Mouse (Mus musculus): ENCODE measurements at regions not wholly inside any gene's neighbourhood (a gene's known extent, or its start where the extent isn't known, plus 50 kb on each side); places are given as distances from the start of the nearest gene placed in this dataset.
A peak's percentile ranks its signal among the peaks of the same experiment; 100 is the strongest.

DNA sequence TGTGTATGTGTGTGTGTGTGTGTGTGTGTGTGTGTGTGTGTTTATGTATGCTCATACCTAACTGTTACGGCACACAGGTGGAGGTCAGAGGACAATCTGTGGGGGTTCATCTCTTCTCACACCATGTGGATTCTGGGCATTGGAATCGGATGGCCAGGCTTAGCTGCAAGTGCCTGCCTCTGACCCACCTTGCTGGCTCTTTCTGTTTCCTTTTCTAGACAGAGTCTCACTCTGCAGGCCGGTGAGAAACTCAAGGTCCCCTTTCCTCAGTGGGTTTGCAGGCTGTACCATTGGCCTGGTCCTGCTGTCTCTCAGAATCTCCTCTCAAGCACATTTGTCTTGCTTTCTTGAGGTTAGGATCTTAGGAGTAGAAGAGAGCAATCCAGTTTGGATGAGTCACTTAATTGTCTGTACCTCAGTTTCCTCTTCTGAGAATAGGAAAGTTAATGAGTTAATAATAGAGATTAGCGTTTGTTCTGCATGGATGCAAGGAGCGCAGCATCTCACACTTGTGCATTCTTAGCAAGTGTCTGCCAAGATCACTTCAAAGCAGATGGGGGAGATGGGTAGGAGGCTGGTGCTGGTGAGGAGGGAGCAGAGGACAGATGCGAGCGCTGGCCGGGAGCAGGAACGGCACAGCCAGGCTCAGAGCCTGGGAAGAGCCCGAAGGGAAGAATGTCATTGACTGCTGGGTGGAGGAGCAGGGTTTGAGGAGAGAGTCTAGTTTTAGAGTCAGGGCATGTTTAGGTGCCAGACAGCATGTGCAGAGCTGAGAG lies 155.2 kb downstream of the Chst1 start:
- no peak for DNase-seq

DNA sequence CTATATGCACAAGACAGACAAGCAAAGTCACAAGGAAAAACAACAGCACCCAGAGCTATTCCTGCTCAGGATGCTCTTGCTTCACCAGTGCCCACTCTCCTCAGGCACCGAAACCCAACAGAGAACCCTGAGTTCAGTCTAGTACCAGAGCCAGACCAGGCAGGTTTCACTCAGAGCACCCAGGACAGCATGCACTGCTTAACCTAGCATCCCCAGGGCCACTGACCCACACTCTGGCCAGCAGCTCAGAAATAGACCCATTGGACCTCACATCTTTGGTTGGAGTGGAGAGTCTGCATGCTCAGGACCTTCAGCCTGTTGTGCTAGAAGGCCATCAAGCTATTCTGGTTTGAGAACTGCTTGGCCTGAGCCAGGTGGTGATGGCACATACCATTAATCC lies 157.0 kb downstream of the Chst1 start:
- no peak for DNase-seq

DNA sequence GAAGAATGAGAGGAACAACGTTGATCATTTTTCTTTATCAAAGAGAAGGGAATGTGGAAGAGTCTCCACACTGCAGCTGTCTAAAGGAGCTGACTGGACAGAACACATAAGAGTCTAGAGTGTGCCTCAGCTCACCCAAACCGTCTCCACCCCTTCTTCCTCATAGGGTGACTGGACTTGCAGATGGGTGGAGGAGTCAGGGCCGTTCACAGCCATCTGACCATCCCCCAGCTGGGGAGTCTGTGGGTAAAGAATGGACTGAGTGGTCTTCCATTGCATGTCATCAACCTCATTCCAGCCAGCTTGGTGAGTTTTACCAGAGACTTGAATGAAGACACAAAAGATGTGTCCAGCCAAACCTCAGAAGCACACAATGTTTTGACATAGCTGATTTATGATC lies 156.1 kb upstream of the Syt13 start:
- DNase-seq: no peak

DNA sequence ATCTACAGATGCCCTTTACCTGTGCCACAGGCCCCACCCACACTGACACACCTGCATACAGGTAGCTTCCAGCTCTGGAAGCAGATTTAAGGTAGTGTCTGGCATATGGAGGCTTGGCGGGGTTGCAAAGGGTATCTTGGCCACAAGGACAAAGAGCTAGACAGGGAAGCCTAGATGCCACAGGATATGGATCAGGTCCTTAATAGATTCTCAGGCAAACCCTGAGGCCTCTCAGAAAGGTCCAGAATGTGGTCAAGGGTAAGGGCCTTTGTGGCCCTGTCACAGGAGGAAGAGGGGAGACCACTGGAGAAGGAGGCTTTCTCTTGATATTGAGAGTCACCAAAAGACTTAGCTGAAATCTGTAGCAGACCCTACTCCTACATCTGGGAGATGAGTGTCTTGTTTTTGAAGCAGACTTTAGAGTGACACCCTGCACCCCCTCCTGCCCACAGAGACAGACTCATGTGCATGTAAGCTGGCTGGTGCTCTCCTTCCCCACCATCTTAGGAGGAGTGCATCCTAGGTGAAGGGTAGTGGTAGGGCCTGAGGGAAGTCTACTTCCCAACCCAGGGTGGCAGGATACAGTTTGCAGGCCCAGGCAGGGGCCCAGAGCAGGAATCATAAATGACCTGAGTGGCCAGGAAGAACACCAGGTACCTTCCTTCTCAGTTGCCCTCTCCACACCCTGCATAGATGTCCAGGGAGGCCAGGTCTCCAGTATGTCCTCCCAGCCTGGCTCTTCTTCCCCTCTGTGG lies 150.8 kb upstream of the Syt13 start:
- no peak for DNase-seq

DNA sequence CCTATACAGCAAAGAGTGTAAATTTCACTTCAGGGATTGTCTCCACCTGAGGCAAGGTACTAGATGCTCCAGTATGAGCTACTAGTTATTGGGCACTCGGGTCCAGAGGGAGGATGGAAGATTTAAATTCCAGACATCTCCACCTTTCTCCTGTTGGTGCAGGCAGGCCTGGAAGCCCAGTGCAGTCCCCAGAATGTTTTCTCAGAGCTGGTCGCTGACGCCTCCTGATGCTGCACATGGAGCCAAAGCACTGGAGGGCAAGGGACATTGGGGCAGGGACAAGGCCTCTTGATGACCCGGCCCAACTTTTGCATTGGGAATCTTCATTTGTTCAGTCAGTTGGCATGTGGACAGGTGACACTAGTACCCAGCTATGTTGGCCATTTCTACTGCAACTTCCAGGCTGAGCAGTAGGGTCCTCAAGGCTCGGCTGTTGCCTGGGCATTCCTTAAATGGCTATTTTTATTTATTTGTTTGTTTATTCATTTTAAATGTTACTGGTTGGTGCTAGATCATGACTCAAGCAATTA lies 147.4 kb upstream of the Syt13 start:
- DNase-seq: no peak

DNA sequence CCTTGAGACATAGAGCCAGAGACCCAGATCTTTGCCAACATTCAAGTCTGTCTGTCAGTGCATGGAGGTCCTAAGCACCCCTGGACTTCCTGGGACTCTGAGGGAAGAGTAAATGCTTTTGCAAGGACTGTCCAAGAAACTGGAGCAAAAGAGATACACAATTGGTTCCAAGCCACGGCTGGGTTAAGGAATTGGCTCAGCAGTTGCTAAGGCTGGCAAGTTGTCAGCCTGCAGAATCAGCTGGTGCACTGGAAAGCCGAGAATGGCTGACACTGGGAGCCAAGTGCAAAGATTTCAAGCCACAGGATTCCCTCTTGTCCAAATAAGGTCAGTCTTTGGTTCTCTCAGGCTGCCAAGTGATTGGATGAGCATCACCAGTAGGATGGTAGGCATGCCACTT lies 146.8 kb upstream of the Syt13 start:
- DNase-seq: no peak

DNA sequence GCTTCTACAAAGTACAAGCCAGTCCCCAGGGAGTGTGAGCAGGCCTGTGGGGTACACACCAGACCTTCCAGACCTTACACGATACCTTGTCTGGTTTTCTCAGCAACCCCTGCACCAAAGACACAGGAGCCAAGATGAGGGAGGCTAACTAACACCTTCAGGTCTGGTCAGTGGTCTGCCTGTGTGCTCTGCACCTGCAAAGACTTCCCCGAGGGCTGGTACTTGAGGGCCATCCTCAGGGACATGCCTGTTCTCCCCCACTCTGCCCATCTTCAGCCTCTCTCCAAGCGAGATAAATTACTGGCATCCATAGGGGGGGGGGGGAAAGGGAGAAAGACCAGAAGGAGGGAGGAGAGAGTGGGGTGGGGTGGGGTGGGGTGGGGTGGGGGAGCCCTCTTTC lies 145.8 kb upstream of the Syt13 start:
- DNase-seq: no peak

DNA sequence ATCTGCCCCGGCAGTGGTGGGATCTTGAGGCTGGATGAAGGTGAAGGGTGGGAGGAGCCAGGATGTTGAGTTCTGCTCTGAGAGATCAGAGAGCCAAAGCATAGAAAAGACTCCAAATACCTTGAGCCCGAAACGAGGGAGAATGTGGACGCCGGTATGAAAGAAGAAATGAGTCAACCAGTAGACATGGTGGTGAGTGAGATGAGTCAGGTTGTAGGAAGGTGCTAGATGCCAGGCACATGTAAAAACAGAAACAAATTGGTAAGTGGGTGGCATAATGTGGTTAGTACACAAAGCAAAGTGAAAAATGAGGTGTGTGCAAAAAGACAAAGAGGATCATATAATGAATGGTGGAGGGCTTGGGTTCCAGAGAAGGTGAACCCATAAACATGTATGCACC lies 144.8 kb upstream of the Syt13 start:
- DNase-seq: no peak

DNA sequence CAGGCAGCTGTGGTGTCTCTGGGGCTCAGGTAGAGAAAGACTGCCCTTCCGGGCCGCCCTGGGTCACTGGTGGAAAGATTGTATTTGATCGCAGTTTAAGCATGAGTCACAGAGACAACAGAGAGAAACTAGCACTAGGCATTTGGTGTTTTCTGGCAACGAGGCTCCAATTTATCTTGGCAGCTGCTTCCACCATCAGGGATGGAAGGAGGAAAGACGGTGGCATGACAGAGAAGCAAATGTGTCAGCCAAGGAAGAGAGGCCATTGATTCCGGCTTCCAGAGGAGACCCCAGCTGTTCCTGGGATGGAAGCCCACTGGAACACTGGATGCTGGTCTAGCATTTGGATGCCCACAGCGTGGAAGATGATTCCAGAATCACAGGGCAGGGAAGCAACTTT lies 142.3 kb upstream of the Syt13 start:
- no peak for DNase-seq

DNA sequence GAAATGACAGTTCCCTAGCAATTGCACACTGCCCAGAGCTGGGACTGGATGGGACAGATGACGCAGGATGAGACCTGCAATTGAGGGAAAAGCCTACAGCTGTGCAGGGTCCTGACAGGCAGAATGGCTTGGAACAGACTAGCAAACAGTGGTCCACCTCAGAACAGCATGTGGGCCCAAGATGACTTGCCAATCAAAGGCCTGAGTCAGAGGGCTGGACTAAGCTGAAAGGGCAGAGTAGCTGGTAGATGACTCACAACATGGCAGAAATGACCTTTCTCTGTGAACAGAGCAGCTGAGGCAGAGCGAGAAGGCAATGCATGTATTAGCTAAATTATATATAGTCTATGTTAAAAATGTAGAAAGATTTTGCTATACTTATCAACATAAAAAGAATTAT lies 138.4 kb upstream of the Syt13 start:
- DNase-seq: no peak

DNA sequence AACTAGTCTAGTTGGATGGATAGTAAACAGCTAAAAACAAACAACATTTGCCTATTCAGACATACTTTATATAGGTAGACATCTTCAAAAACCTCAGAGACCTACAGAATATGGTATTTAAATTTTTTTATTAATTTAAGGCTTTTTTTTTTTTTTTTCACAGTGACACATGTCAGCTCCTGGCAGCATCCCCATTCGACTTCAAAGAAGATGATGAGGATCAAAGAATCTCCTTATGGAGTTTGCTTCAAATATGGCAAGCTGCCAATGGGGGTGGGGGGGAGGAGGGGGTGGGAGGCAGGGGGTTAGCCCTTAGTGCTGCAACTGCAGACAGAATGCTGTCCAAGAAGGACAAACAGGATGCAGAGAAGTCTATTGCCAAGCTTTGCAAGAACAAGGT lies 135.8 kb upstream of the Syt13 start:
- no peak for DNase-seq

DNA sequence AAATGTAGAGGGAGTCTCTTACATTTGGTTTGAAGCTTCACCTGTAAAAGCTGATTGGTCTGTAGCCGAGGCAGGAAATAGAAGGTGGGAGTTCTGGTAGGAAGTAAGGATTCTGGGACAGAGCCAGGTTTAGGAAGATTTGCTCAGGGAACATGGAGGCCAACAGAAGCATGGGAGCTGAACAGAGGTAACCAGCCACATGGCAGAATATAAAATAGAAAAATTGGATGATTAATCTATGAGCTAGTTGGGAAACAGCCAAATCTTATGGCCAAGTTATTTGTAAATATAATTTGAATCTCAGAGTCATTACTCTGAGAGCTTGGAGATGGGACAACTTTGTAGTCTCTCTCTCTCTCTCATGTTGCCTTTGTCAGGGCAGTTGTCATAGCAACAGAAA lies 134.9 kb upstream of the Syt13 start:
- no peak for DNase-seq

DNA sequence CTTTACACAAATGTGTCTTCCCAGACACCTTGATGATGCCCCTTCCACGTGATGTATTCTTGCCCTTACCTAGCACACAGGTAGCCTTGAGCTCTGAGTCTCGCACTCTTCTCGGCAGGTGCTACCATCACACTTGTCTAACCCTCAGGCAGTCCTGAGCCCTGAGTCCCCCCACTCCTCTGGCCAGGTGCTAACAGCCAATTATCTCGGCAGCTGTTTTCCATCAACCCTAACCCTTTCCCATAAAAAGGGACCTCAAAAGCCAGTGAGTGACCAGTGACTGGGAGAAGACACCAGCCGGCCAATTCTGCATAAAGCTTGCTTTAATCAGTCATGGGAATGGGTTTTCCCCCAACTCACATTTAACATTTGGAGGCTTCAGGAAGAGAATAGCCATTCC lies 133.4 kb upstream of the Syt13 start:
- DNase-seq: no peak

DNA sequence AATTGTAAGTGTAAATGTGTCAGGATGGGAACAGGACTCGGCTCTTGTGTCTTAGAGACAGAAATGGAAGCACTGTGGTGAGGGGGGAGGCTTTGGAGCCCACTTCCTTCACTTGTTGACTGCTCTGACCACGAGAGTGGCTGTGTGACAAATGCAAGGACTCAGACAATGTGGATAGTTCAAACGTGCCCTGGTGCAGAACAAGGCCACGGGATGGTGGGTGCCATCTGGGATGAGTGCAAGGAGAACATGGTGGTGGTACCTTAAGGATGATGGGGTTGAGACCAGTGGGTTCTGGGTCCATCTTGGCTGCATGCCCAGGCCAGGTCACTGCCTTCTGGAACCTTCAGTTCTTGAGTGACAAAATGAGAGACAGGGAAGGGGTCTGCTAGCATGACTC lies 132.3 kb upstream of the Syt13 start:
- peak; percentile 8 for DNase-seq

DNA sequence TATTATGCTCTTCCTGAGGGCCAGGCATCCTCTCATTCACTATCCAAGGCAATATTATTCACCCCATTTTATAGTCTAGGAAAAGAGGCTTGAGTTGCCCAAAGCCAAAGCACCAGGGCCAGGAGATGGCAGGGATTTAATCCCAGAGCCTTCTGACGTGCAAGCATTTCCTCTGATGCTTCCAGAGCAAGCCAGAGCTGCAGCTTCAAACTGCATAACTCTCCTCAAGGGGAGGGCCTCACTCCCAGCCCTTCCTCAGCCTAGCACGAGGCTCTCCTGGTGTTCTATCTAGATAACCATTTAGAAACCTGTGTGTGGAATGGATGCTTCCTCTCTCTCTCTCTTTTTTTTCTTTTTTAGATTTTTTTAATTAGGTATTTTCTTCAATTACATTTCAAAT lies 130.0 kb upstream of the Syt13 start:
- DNase-seq: no peak

DNA sequence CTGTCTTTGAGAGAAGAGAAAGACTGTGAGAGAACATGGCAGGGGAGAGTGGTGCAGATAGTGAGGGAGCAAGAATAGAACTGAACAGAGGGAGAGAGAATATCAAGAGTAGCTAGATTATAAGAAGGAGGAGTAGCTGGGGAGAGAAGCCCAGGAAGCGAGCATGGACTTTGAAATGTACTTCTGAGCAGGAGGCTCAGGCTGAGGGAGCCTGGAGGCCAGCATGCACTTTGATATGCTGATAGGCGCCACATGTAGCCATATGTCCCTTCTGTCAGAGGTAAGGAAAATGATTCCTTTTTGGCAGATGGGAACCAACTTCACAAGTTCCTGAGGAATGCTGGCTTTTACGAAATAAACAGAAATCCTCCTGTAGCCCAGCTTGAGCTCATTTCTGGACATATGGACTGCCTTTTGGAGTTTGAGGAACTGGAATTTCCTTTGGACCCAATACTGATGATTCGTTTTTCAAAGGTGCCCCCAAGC lies 126.9 kb upstream of the Syt13 start:
- DNase-seq: no peak

DNA sequence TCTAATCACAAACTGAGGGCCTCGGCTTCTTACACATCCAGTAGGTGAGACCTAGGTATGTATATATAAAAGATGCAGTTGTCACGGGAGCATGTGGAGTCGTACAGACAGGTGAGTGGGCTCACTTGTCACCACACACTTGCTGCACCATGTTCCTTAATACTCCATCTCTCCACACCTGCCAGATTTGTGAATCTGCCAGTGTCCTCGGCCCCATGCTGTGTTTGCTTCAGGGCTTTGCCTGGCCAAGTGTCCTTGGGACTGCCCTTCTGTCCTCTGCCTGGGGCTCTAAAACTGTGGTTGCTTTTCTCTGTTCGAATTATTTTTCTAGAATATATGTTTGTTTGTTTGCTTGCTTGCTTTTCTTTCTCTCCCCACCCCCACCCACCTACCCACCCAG lies 126.0 kb upstream of the Syt13 start:
- DNase-seq: no peak

DNA sequence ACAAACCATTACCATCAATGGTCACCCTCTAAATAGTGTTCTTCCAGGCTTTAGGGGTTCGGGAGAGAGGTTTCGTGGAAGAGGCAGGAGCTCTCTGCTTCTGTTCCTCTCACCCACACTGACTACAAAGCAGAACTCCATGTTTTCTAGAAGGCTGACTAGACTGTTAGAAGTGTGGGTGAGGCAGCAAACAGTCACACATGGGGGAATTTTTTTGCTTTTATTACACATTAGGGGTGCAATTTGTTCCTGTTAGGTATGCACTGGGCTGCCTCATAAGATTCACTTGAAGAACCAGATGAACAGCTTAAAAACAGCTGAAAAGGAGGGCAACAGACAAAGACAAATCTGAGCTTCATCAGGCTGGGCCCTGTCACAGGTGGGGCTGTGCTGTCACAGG lies 124.5 kb upstream of the Syt13 start:
- DNase-seq: no peak

DNA sequence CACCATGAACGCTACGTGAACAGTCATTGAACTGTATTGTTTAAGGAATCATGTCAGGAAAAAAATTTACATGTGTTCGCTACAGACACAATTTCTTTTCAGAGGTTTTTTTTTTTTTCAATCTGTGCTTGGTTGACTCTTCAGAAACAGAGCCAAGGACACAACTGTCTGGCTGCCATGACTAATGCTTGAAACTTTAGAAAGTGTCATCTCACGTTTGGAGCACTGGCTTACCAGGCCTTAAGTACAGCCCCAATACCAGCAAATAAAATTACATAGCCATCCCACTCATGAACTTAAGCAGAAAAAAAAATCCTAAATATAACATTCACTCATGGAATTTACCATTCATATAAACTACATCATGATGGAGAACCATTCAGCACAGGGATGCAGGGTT lies 115.1 kb upstream of the Syt13 start:
- DNase-seq: no peak

DNA sequence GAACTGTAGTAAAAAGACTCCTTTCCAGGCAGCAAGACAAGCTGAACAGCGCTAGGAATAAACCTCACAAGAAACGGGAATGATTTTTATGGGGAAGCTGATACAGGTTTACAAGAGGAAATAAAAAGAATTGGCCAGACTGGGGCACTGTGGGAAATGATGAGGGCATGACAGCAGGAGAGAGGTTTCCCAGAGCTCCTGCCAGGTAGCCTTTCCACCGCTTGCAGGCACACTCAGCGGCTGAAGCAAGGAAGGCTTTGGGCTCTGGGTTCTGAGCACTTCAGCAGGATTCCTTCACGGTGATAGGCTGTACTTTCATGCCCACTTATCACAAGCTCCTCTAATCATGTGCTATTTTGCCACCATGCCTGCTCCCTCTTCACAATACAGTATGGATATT lies 114.2 kb upstream of the Syt13 start:
- DNase-seq: no peak

DNA sequence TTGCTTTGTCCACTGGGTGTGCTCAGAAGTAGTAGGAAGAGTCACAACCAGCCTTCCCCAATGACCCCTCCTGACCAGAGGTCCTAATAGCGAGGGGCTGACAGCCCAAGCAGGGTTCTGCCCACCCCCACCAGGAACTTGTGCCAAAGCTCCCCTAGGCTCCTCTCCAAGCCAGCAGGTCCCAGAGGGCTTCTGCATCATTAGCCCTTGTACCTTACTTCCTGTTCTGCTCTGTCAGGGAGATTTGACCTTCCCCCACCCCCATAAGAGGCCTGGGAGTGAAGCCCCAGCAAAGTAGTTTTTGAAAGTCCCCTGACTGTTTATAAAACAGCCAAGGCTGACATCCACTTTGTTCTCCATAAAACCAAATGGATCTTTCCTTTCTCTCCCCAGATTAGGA lies 110.0 kb upstream of the Syt13 start:
- no peak for DNase-seq

DNA sequence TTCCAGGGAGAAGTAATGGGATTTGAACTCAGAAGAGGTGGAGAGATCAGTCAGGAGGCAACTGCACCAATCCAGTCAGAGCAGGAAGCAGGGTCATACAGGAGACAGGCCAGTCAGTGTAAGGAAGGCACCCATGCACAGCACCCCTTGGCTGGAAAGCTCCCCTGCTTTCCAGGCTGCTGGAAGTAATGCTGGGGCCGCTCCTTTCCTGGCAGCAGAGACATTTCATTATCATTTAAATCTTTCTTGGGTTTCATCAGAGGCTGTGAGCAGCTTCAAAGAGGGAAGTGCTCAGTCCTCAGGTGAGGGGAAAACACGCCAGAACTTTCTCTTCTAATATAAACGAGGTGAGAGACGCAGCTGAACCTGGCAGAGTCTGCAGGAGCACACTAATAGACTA lies 109.1 kb upstream of the Syt13 start:
- no peak for DNase-seq

DNA sequence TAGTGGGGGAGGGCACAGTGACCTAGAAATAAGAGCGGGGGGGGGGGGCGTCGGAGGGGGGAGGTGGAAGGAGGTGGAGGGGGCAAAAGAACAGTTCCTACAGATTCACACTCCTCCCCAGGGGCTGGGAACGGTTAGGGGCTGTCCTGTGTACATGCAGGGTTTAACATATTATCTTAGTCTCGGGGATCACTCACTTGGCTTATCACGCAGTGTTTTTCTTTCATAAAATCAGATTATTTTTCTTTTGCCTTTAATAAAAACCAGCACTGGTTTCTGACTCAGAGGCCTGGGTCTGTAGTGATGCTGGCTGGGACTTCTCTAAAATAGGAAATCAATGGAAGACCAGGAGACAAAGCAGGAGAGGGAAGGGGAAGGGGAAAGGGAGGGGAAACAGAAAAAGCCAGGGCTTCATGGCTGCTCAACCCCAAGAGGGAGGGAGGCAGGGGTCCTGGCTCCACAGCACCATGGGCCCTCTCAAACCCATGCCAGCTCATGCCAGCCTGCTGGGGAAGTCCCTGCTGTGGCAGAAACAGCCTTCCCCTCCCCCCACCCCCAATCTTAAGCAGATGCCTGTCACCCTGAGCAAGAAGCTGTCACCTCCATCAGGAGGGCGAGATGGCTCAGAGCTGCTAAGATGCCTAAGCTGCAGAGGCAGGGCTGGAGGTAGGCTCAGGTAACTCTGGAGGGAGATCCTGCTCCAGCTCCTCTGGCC lies 108.3 kb upstream of the Syt13 start:
- no peak for DNase-seq

DNA sequence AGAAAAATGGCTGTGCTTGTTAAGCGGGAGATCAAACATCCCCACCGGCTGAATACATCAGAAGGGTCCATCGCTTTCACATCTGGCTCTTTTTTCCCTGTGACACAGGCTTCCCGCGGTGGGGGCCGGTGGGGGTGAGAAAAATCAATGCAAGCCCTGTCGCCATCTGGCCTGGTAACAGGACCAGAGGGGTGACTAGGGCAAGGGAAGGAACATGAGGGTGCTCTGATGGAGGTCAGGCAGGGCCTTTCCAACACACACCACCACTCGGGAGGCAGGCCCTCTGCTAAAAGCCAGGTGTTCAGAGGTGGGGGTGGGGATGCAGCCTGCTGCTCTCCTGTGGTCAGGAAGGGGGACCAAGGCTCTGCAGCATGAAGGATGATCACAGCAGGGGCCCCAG lies 107.5 kb upstream of the Syt13 start:
- no peak for DNase-seq
